Mouse (Mus musculus) midbrain, embryonic 13.5 days (tissue): ENCODE data around the gene Stam2. TPM values are rescaled to one million over a fixed set of nuclear protein-coding genes. Genes with fewer than 3 reads are reported as not detected.

Source experiments
- polyA plus RNA-seq: library from polyadenylated mRNA; unstranded; fragments of >200 nt; fragmentation: Nextera tagmentation; extraction: Ambion mirVana; gene quantifications from 2 replicates; pipeline ENCODE4 v1.2.1, GENCODE M21; 2015

Gene Stam2
- polyA plus RNA-seq, 1 experiment from 2014 or later, result 40.4 TPM

Other genes with a start within 250 kb of the Stam2 start
- 9.7 and 10.4 TPM in 2 replicates for gene Cacnb4, start 65.5 kb downstream of the Stam2 start, polyA plus RNA-seq
- 13.2 TPM in 2 replicates for gene Fmnl2, start 115.6 kb upstream of the Stam2 start, polyA plus RNA-seq